Mouse (Mus musculus) heart, embryonic 12.5 days (tissue): ENCODE results near the gene Capn10. TPM values are rescaled to one million over a fixed set of nuclear protein-coding genes. Genes with fewer than 3 reads are reported as not detected.

Source experiments
- ATAC-seq: fragments of 200-750 bp; cut with Nextera tagmentation; 2 replicates; pipeline ENCODE4 v1.8.0; 2017; ENCODE audit warnings: moderate TSS enrichment, moderate library complexity; ENCODE audit not compliant: insufficient number of reproducible peaks, low FRiP score
- H3K27ac ChIP-seq: fragments of 300-500 bp; sonication (generic); 2 replicates; pipeline ENCODE4 v1.5.1; 2016; ENCODE audit warnings: mild to moderate bottlenecking, moderate library complexity; ENCODE audit not compliant: poor library complexity, severe bottlenecking
- H3K27me3 ChIP-seq: fragments of 300-500 bp; sonication (generic); replicated peaks from 2 replicates; pipeline ENCODE4 v1.6.1; 2016; ENCODE audit warnings: mild to moderate bottlenecking, moderate library complexity
- H3K36me3 ChIP-seq: fragments of 300-500 bp; sonication (generic); 2 replicates; pipeline ENCODE4 v1.6.1; 2016; ENCODE audit warnings: mild to moderate bottlenecking, moderate library complexity
- H3K4me1 ChIP-seq: fragments of 300-500 bp; sonication (generic); replicated peaks from 2 replicates; pipeline ENCODE4 v1.6.1; 2016; ENCODE audit warnings: mild to moderate bottlenecking
- H3K4me2 ChIP-seq: fragments of 300-500 bp; sonication (generic); 2 replicates; pipeline ENCODE4 v1.6.1; 2016; ENCODE audit warnings: mild to moderate bottlenecking, moderate library complexity
- H3K4me3 ChIP-seq: fragments of 300-500 bp; sonication (generic); 2 replicates; pipeline ENCODE4 v1.5.1; 2016; ENCODE audit warnings: mild to moderate bottlenecking
- H3K9ac ChIP-seq: fragments of 300-500 bp; sonication (generic); 2 replicates; pipeline ENCODE4 v1.6.1; 2016; ENCODE audit warnings: mild to moderate bottlenecking, moderate library complexity
- H3K9me3 ChIP-seq: fragments of 300-500 bp; sonication (generic); replicated peaks from 2 replicates; pipeline ENCODE4 v1.6.1; 2016; ENCODE audit warnings: mild to moderate bottlenecking, moderate library complexity
- WGBS: fragments of 180-500 bp; shearing (Covaris S2); methylation state at CpG from one replicate; pipeline ENCODE4 v1.1.7; 2016; 5-methylcytosine and 5-hydroxymethylcytosine counted together
- polyA plus RNA-seq: library from polyadenylated mRNA; unstranded; fragments of >200 nt; fragmentation: Nextera tagmentation; extraction: Ambion mirVana; gene quantifications from 2 replicates; pipeline ENCODE4 v1.2.1, GENCODE M21; 2016

Capn10 gene
- polyA plus RNA-seq, 1 experiment from 2014 or later = 18.2 TPM

DNA sequence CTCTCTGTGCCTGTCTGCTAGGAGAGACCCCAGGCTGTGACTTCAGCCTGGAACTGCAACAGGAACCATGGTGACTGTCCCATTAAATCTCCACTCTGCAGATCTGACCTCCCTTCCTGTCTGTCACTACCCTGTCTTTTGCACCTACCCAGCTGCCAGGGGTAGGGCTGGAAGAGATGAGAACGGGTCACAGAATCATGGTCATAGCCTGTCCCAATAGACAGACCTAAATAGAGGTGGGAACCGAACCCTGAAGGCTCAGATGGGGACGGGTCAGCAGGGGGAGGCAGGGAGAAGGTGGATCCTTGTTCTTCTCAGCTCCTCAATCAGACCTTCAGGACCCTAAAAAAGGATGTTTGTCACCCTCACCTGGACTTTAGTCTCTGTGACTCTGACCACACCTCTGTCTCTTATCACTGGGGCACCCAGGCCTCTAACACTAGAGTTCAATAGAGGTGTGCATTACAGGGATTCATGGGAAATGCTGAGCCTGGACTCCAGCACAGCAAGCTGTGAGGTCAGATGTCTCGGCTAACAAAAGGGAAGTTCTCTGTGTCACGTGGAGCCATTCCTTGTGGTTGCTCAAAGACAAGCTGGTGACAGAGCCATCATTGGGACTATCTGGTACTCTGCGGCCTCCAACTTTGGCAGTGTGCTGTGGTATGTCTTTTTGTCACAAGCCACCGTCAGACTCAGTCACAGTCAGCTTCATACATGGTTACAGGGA lies 13.5 kb upstream of the Capn10 start:
- ATAC-seq = no peak
- H3K4me2 ChIP-seq = no peak overlapping the region
- WGBS = 73% methylated on average over 7 of the region's 7 CpGs
- H3K9me3 ChIP-seq = no peaks in the 10 kb centered on the region
- peaks cover 56% of the 10 kb centered on the region for H3K36me3 ChIP-seq
- H3K4me1 ChIP-seq = 0 out of 2 replicates have a peak, but pooled peaks cover 10% of the 10 kb centered on the region
- H3K27ac ChIP-seq = no peak overlapping the region
- no peaks in the 10 kb centered on the region for H3K27me3 ChIP-seq
- no peak overlapping the region for H3K9ac ChIP-seq
- H3K4me3 ChIP-seq = no peak overlapping the region

DNA sequence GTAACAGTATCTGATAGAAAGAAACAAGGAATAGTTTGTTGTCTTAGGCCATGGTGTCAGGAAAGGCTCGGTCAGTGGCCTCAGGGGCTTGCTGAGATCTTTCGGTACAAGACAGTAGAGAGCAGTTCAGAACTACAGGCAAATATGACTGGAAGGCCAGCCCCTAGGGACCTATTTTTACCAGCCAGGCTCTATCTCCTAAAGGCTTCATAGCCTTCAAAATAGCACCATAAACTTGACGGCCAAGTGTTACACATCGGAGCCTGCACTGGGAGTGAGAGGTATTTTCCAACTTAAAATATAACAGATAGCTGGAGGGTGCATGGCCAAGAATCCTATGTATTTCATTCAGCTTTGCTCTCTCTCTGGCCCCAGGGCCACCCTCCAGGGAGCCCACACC lies 12.7 kb upstream of the Capn10 start:
- Histone ChIP-seq H3K4me2 (no peak overlapping the region), H3K9ac (no peak overlapping the region), H3K27me3 (no peaks in the 10 kb centered on the region), H3K4me3 (no peak overlapping the region), H3K9me3 (no peaks in the 10 kb centered on the region), H3K36me3 (peaks cover 47% of the 10 kb centered on the region), H3K27ac (no peak overlapping the region; the same call in 1 of the 2 replicates), H3K4me1 (0 out of 2 replicates have a peak, but pooled peaks cover 10% of the 10 kb centered on the region)
- WGBS = 72% methylated on average over 4 of the region's 4 CpGs
- no peak for ATAC-seq

DNA sequence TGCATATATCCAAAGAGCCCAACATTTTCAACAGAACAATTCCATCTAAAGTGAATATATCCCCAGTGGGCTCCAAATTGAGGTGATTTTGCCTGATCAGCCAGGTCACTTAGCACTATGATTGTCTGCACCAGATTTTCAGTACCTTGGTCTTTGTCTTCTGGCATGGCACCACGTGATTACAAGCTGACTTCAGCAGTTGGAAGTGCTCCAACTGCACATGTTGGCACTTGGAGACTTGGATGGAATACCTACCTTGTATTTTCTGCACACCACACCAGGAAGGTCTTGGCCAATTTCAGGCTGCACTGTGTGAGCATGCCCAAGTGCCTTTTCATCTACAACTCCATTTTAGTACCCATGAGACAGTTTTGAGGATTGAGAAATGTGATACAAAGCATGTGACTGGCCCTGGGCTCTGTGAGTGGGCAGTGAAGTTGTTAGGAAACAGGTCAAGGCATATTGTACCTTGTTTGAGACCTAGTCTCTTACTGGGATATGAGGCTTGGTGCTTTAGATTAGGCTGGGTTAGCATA lies 3.9 kb upstream of the Capn10 start:
- H3K9ac ChIP-seq = no peak overlapping the region
- H3K36me3 ChIP-seq = no peaks in the 10 kb centered on the region; the same call in 1 of the 2 replicates
- H3K4me2 ChIP-seq = no peak overlapping the region
- no peak overlapping the region for H3K4me3 ChIP-seq
- no peak overlapping the region for H3K27ac ChIP-seq
- WGBS = 32% methylated on average over 1 of the region's 1 CpGs
- ATAC-seq = no peak
- H3K4me1 ChIP-seq = peaks cover 8% of the 10 kb centered on the region
- H3K9me3 ChIP-seq = peaks cover 12% of the 10 kb centered on the region; the same call in 1 of the 2 replicates
- peaks cover 20% of the 10 kb centered on the region; the same call in 1 of the 2 replicates for H3K27me3 ChIP-seq

DNA sequence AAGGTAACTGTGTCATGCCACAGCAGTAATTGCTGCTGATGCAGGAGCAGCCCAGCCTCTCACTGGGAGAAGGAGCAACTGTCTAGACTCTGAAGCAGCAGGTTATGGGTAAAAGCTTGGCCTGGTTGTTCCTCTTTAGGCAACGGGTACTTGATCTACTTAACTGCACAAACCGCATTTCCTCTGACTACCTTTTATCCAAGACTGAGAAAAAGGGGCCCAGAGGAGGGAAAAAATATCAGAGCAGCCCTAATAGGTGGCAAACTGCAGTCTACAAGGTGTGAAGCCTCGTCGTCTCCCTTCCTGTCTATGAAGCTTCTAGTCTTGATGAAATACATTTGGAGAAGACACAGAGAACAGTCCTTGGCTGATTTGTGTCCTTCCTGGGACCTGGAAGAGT lies 565 bp upstream of the Capn10 start:
- H3K36me3 ChIP-seq = peaks cover 10% of the 10 kb centered on the region
- peaks cover 15% of the 10 kb centered on the region; the same call in 1 of the 2 replicates for H3K27me3 ChIP-seq
- H3K4me2 ChIP-seq = peak overlapping the region; percentile 92
- peaks cover 12% of the 10 kb centered on the region; the same call in 1 of the 2 replicates for H3K9me3 ChIP-seq
- peak overlapping the region; percentile 92 for H3K27ac ChIP-seq
- WGBS = 83% methylated on average over 4 of the region's 4 CpGs
- peak overlapping the region; percentile 69 for H3K9ac ChIP-seq
- H3K4me3 ChIP-seq = peak overlapping the region; percentile 82
- no peak for ATAC-seq
- H3K4me1 ChIP-seq = peaks cover 21% of the 10 kb centered on the region

DNA sequence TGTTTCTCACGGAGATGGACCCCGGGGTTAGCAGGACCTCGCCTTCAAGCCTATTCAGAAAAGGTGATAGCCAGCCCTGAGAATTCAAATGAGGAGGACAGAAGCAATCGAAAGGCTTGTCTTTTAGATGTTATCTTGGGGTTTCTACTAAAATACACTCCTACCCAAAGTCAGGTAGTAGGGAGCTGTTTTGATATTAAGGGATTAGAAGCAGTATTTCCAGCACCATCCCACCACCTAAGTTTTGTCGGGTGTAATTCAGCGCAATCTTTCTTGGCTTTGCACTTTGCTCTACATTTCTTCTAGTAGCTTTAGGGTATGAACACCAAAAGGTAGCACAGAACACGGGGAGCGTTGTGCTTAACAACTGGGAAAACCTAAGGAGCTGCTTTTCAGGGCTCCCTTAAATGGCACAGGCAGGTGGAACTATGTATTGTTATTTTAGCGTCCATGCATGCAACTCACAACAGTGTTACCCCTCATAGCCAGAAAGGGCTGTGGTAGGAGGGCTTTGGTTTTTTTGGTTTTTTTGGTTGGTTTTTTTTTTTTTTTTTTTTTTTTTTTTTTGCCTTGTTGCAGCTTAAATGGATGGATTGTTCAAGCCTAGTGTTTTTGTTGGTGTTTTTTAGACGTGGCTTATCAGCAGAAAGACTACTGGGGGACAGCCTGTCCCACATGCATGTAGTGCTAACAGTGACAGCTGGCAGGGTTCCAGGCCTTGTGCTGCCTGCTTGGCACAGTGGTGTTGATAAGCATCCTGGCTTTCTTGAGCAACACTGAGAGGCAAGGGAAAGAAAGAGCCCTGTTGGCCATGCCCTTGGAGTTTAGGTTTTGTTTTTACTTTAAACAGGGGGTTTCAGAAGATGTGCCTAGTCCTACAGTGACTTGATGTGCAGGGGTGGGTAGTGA lies 1.1 kb downstream of the Capn10 start:
- peak overlapping the region; percentile 92 for H3K4me2 ChIP-seq
- peaks cover 12% of the 10 kb centered on the region; the same call in 1 of the 2 replicates for H3K9me3 ChIP-seq
- WGBS = 14% methylated on average over 10 of the region's 10 CpGs
- peaks cover 2% of the 10 kb centered on the region; the same call in 1 of the 2 replicates for H3K27me3 ChIP-seq
- peaks cover 21% of the 10 kb centered on the region for H3K4me1 ChIP-seq
- no peak for ATAC-seq
- peak overlapping the region; percentile 82 for H3K4me3 ChIP-seq
- peak overlapping the region; percentile 92; the same call in 1 of the 2 replicates for H3K27ac ChIP-seq
- H3K9ac ChIP-seq = peak overlapping the region; percentile 84
- peaks cover 27% of the 10 kb centered on the region for H3K36me3 ChIP-seq

DNA sequence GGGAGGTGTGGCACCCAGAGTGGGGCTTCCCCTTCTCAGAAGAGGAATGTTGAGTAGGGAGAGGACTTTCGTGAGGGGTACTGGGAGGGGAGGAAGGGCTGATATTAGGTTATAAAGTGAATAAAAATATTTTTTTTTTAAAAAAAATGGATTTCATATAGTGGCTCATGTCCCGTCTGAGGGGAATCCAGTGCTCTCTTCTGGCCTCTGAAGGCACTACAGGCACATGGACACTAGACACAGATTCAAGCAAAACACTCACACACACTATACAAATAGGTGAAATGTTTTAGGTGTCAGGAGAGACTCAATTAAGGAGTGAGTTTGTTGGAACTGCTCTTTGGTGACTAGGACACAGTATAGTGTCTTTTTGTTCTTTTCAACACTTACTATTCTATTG lies 1.8 kb downstream of the Capn10 start:
- Histone ChIP-seq H3K27me3 (no peaks in the 10 kb centered on the region), H3K36me3 (peaks cover 30% of the 10 kb centered on the region), H3K9ac (no peak overlapping the region), H3K4me1 (peaks cover 21% of the 10 kb centered on the region), H3K9me3 (peaks cover 12% of the 10 kb centered on the region; the same call in 1 of the 2 replicates), H3K4me3 (peak overlapping the region; percentile 82), H3K27ac (no peak overlapping the region), H3K4me2 (peak overlapping the region; percentile 92)
- no peak for ATAC-seq
- WGBS = 56% methylated on average over 2 of the region's 2 CpGs

DNA sequence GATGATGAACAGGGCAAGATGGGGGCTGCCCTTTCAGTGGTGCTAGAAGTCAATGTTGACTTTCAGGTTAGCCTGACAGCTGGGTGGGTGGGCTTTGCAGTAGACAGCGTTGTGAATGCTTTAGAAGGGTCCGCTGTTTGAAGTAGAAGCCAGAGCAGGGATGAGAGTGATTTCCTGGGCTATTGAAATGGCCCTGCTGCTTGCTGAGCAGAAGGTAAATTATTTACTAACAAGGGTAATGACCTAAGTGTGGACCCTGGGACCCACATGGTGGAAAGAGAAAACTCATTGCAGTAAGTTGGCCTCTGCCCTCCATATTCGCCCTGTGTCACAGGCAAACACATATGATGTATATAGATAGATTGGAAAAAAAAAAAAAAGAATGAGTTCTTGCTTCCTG lies 2.3 kb downstream of the Capn10 start:
- H3K4me3 ChIP-seq = no peak overlapping the region
- WGBS = 81% methylated on average over 3 of the region's 3 CpGs
- H3K9ac ChIP-seq = no peak overlapping the region
- ATAC-seq = no peak
- H3K4me2 ChIP-seq = no peak overlapping the region
- H3K4me1 ChIP-seq = peaks cover 21% of the 10 kb centered on the region
- H3K27ac ChIP-seq = no peak overlapping the region
- H3K36me3 ChIP-seq = peaks cover 33% of the 10 kb centered on the region
- H3K9me3 ChIP-seq = peaks cover 12% of the 10 kb centered on the region; the same call in 1 of the 2 replicates
- no peaks in the 10 kb centered on the region for H3K27me3 ChIP-seq

DNA sequence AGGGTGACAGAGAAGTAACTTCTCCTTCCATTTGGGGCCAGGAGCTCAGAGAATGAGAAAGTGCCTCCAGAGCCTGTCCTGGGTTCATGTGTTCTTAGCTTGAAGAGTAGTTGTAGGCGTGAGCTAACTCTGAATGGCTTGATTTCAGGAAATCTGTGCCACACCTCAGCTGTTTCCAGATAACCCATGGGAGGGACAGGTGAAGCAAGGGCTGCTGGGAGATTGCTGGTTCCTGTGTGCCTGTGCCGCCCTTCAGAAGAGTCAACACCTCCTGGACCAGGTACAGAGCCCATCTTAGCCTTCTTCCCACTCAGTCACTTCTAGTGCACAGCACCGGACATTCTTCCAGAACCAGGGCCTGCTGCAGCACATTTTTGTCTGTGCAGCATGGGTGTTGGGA lies 3.6 kb downstream of the Capn10 start:
- H3K9me3 ChIP-seq = peaks cover 4% of the 10 kb centered on the region; the same call in 1 of the 2 replicates
- no peak overlapping the region for H3K4me2 ChIP-seq
- no peak for ATAC-seq
- peaks cover 46% of the 10 kb centered on the region for H3K36me3 ChIP-seq
- H3K4me3 ChIP-seq = no peak overlapping the region
- 85% methylated on average over 3 of the region's 3 CpGs for WGBS
- H3K9ac ChIP-seq = no peak overlapping the region
- H3K4me1 ChIP-seq = peaks cover 21% of the 10 kb centered on the region
- H3K27ac ChIP-seq = no peak overlapping the region
- no peaks in the 10 kb centered on the region for H3K27me3 ChIP-seq

DNA sequence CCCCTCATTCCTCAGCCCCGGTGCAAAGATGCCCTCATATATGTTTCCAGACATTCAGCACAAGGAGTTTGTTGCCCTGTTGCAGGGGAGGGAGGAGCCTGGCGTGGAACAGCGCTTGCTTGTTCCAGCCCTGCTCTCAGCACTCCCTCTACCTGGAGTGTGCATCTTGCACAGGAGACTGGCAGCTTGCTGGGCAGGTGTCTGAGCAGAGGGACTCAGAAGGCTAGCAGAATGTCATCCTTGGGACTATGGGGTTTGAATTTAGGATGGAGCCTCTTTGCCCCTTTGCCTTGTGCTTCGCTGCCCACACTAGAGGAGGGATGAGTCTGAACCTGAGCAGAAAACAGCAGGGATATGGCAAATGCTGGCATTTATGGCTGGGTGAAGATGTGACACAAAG lies 5.6 kb downstream of the Capn10 start:
- Histone ChIP-seq H3K9me3 (no peaks in the 10 kb centered on the region), H3K27ac (no peak overlapping the region), H3K27me3 (no peaks in the 10 kb centered on the region), H3K4me1 (peaks cover 16% of the 10 kb centered on the region), H3K4me3 (no peak overlapping the region), H3K9ac (no peak overlapping the region), H3K36me3 (peaks cover 59% of the 10 kb centered on the region), H3K4me2 (no peak overlapping the region)
- WGBS = 82% methylated on average over 4 of the region's 4 CpGs
- ATAC-seq = no peak

DNA sequence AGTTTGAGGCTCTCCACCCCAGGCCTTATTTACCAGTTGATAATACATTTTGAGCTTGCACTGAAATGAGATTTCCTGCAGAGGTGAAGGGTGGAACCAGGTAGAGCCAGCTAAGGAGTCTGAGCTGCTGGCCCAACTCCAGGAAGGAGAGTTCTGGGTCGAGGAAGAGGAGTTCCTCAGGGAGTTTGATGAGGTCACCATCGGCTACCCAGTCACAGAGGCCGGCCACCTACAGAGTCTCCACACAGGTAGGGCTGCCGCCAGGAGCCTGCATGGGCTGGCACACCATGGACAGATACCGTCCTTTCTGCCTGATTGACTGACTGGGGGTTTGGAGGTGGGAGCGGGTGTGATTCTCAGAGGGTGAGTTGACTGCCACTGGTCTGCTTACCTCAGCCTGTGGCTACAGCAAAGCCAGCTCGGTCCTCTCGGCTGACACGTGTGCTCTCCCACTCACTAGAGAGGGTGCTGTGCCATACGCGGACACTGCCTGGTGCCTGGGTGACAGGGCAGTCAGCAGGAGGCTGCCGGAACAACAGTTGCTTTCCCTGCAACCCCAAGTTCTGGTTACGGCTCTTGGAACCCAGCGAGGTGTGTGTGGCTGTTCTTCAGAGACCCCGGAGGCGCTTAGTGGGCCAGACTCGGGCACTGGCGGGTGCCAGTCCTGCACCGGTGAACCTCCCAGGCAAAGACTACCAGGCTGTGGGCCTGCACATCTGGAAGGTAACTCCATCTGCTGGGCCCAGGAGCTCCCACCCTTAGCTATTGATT lies 9.2 kb downstream of the Capn10 start:
- no peak overlapping the region for H3K27ac ChIP-seq
- no peak overlapping the region for H3K4me2 ChIP-seq
- no peak overlapping the region for H3K4me3 ChIP-seq
- H3K36me3 ChIP-seq = peaks cover 88% of the 10 kb centered on the region
- 89% methylated on average over 19 of the region's 19 CpGs for WGBS
- H3K9ac ChIP-seq = no peak overlapping the region
- H3K4me1 ChIP-seq = no peaks in the 10 kb centered on the region
- no peaks in the 10 kb centered on the region for H3K9me3 ChIP-seq
- H3K27me3 ChIP-seq = no peaks in the 10 kb centered on the region
- no peak for ATAC-seq
